In the genomic region with DNA sequence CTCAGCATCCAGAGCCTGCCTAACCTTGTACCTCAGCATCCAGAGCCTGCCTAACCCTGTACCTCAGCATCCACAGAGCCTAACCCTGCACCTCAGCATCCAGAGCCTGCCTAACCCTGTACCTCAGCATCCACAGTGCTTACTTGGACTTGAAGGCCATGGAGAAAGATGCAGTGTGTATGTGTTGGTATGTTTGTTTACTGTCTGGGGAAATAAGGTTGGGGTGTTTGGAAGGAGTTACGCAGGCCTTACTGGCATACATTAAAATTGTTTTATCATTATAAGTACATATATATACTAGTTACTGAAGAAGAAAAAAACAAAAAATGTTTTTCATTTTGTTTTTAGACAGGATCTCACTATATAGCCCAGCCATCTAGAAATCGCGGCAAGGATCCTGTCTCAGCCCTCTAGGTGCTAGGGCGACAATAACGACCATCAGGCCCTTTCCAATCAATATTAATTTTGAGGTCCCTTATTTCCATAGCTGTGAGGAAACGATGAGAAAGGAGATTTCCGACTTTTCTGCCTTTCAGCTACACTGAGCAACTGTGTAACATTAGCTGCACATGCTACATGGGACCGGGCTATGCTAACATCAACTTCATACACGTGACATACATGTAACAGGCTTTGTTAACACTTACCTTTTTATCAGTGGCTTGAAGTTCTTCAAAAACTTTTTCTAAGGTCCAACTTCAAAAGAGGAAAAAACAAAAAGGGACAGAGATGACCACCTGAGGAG, we compare ENCODE assay signal across 23 mouse cellular contexts. TPM values are rescaled to one million over a fixed set of nuclear protein-coding genes. Genes with fewer than 3 reads are reported as not detected.
A peak's percentile ranks its signal among the peaks of the same experiment; 100 is the strongest.
DNase-seq lines count a peak whose midpoint lies in the region; ATAC-seq lines count a peak whose summit lies in the region.
"Had no signal": no experiment of that assay in that cellular context is flagged by ENCODE, and none has a peak within 500 bp of the region (broad histone marks: within the 10 kb centered on the region; RNA-seq: fewer than 3 reads in every experiment).

No protein-coding gene starts in this region.

- DNase-seq in midbrain, embryonic 11.5 days (ENCODE audit: low spot score, missing footprints): peak; percentile 56
- peak; percentile 90 for DNase-seq in 3T3-L1 (ENCODE audit: low read depth, low spot score)
- peak; percentile 95 for DNase-seq in adipocyte (ENCODE audit: low spot score)
- DNase-seq: adrenal gland, adult 2 months; adrenal gland, adult 8-10 months; adrenal gland, postnatal 10 days; adrenal gland, postnatal 14 days; adrenal gland, postnatal 25 days; adrenal gland, postnatal 36 days; B cell, adult 2 months; cerebellum, adult 11 months; cerebellum, adult 11-12 months; cerebellum, adult 18-20 months; cerebellum, adult 2 months; cerebellum, adult 8-10 months; cerebellum, adult 9-10 months had no signal

- H3K4me2 ChIP-seq in midbrain, embryonic 11.5 days: no peak overlapping the region
- no peak overlapping the region for H3K4me2 ChIP-seq in midbrain, embryonic 13.5 days (replicated peaks)

- no peaks in the 10 kb centered on the region for H3K4me1 ChIP-seq in midbrain, embryonic 11.5 days (ENCODE audit: control insufficient read depth, insufficient read depth, low read length)
- H3K4me1 ChIP-seq in midbrain, embryonic 13.5 days (replicated peaks): no peaks in the 10 kb centered on the region

- no peaks in the 10 kb centered on the region for H3K9me3 ChIP-seq in midbrain, embryonic 11.5 days (ENCODE audit: control insufficient read depth, low read length)
- H3K9me3 ChIP-seq in midbrain, embryonic 13.5 days: no peaks in the 10 kb centered on the region
- H3K9me3 ChIP-seq: G1E had no signal

- H3K4me3 ChIP-seq in midbrain, embryonic 11.5 days (ENCODE audit: low read depth, low read length): no peak overlapping the region
- no peak overlapping the region for H3K4me3 ChIP-seq in midbrain, embryonic 13.5 days (replicated peaks)

- no peak overlapping the region for H3K9ac ChIP-seq in midbrain, embryonic 11.5 days (ENCODE audit: low read length)
- no peak overlapping the region for H3K9ac ChIP-seq in midbrain, embryonic 13.5 days (replicated peaks)

- peaks cover 32% of the 10 kb centered on the region; the same call in 1 of the 2 replicates for H3K36me3 ChIP-seq in midbrain, embryonic 11.5 days (ENCODE audit: control insufficient read depth, insufficient read depth, low read length)
- H3K36me3 ChIP-seq in midbrain, embryonic 13.5 days: peaks cover 86% of the 10 kb centered on the region

- no peak for ATAC-seq in midbrain, embryonic 11.5 days (ENCODE audit: low FRiP score)
- ATAC-seq in midbrain, embryonic 13.5 days: no peak
- no peak for ATAC-seq in activated CD4-positive, CD25-positive, alpha-beta regulatory T cell, adult 4 months
- ATAC-seq in erythroid progenitor cell, adult 5-6 weeks (replicated peaks; ENCODE audit: low FRiP score, poor library complexity, severe bottlenecking): no peak
- ATAC-seq: CD4-positive, CD25-positive, alpha-beta regulatory T cell, adult 4 months; Patski had no signal

- H3K27ac ChIP-seq in midbrain, embryonic 11.5 days (ENCODE audit: low read depth, low read length): no peak overlapping the region
- H3K27ac ChIP-seq in midbrain, embryonic 13.5 days: no peak overlapping the region

- H3K27me3 ChIP-seq in midbrain, embryonic 11.5 days (ENCODE audit: control insufficient read depth, insufficient read depth, low read length): no peaks in the 10 kb centered on the region
- no peaks in the 10 kb centered on the region for H3K27me3 ChIP-seq in midbrain, embryonic 13.5 days
- H3K27me3 ChIP-seq: CH12.LX, Patski had no signal

- 94% methylated on average over 9 of the region's 9 CpGs for WGBS in midbrain, embryonic 11.5 days
- 97% methylated on average over 9 of the region's 9 CpGs for WGBS in midbrain, embryonic 13.5 days

RNA-seq across cellular contexts. Expression of gene Nup107, which starts 22.8 kb away (rescaled TPM):
- polyA plus RNA-seq in midbrain, embryonic 11.5 days (2014; fragmentation: Nextera tagmentation; extraction: Ambion mirVana): 95.1 and 99.0 TPM in 2 replicates
- polyA plus RNA-seq in midbrain, embryonic 13.5 days (2015; fragmentation: Nextera tagmentation; extraction: Ambion mirVana): 44.9 and 45.1 TPM in 2 replicates
- 10 to 100 TPM; 45.3 to 51.8 TPM for polyA plus RNA-seq in activated CD4-positive, CD25-positive, alpha-beta regulatory T cell, adult 4 months (2017; shearing (Covaris generic))
- 73.5 and 76.7 TPM in 2 replicates for total RNA-seq in erythroid progenitor cell, adult 5-6 weeks (2015; ENCODE audit: low replicate concordance)
- 45.6 and 89.7 TPM in 2 replicates for total RNA-seq in erythroid progenitor cell, adult 5-6 weeks (2017; ENCODE audit: low replicate concordance)

RNA-seq across cellular contexts. Expression of gene Slc35e3, which starts 23.5 kb away (rescaled TPM):
- polyA plus RNA-seq in midbrain, embryonic 11.5 days (2014; fragmentation: Nextera tagmentation; extraction: Ambion mirVana): 21.4 TPM in 2 replicates
- polyA plus RNA-seq in midbrain, embryonic 13.5 days (2015; fragmentation: Nextera tagmentation; extraction: Ambion mirVana): 32.4 and 33.1 TPM in 2 replicates
- polyA plus RNA-seq in activated CD4-positive, CD25-positive, alpha-beta regulatory T cell, adult 4 months (2017; shearing (Covaris generic)): 1 to 10 TPM; 1.7 TPM
- 1.8 TPM in 1 of 2 replicates, not detected in the other for total RNA-seq in erythroid progenitor cell, adult 5-6 weeks (2015; ENCODE audit: low replicate concordance)
- total RNA-seq in erythroid progenitor cell, adult 5-6 weeks (2017; ENCODE audit: low replicate concordance): 2.3 TPM in 1 of 2 replicates, not detected in the other

RNA-seq across cellular contexts. Expression of gene Mdm2, which starts 59.2 kb away (rescaled TPM):
- polyA plus RNA-seq in midbrain, embryonic 11.5 days (2014; fragmentation: Nextera tagmentation; extraction: Ambion mirVana): 67.5 and 74.3 TPM in 2 replicates
- 65.5 and 67.5 TPM in 2 replicates for polyA plus RNA-seq in midbrain, embryonic 13.5 days (2015; fragmentation: Nextera tagmentation; extraction: Ambion mirVana)
- 10 to 100 TPM; 44.4 to 62.8 TPM for polyA plus RNA-seq in activated CD4-positive, CD25-positive, alpha-beta regulatory T cell, adult 4 months (2017; shearing (Covaris generic))
- total RNA-seq in erythroid progenitor cell, adult 5-6 weeks (2015; ENCODE audit: low replicate concordance): 82.2 and 84.7 TPM in 2 replicates
- 64.4 and 82.0 TPM in 2 replicates for total RNA-seq in erythroid progenitor cell, adult 5-6 weeks (2017; ENCODE audit: low replicate concordance)
